Mouse (Mus musculus) CH12.LX (cell line): ENCODE measurements around the gene Snx9. TPM values are rescaled to one million over a fixed set of nuclear protein-coding genes. Genes with fewer than 3 reads are reported as not detected.

Experiments
- DNase-seq: peaks from one replicate; pipeline ENCODE4 v3.0.0-alpha.2; 2013; ENCODE audit errors: extremely low read depth
- H3K27ac ChIP-seq: 2 replicates; pipeline ENCODE4 v1.5.1; 2012; ENCODE audit warnings: low read depth, mild to moderate bottlenecking, control low read depth, moderate library complexity; ENCODE audit not compliant: insufficient read depth
- H3K27me3 ChIP-seq: replicated peaks from 2 replicates; pipeline ENCODE3; 2012; ENCODE audit warnings: inconsistent platforms
- H3K36me3 ChIP-seq, 2 experiments: replicated peaks in 1 of 2; 2 replicates each; pipeline versions ENCODE3 to v1.6.1; 2012; ENCODE audit warnings: inconsistent platforms in 1 of 2, low read length in 1 of 2, mild to moderate bottlenecking in 1 of 2, mixed read lengths in 1 of 2, moderate library complexity in 1 of 2; ENCODE audit not compliant: control insufficient read depth in 1 of 2, insufficient read depth in 1 of 2
- H3K4me1 ChIP-seq, 2 experiments: 2 replicates each; pipeline ENCODE4 v1.6.1; 2012; ENCODE audit warnings: inconsistent platforms in 1 of 2, moderate library complexity in 1 of 2; ENCODE audit not compliant: insufficient read depth in 2 of 2, control insufficient read depth in 1 of 2
- H3K4me2 ChIP-seq: 2 replicates; pipeline ENCODE4 v1.6.1; 2012; ENCODE audit warnings: low read depth, mild to moderate bottlenecking, control low read depth; ENCODE audit not compliant: poor library complexity, insufficient read depth, severe bottlenecking
- H3K4me3 ChIP-seq, 3 experiments: fragments of 150-350 bp in 1 of 3; sonication (generic) in 1 of 3; replicated peaks in 1 of 3; 2 replicates each; pipeline versions ENCODE3 to v1.5.1; 2011 to 2012; ENCODE audit warnings: low read depth in 2 of 3, low read length in 2 of 3, mild to moderate bottlenecking in 2 of 3, moderate library complexity in 2 of 3, control low read depth in 1 of 3, improper control_type of control experiment in 1 of 3, inconsistent platforms in 1 of 3, mixed read lengths in 1 of 3; ENCODE audit not compliant: poor library complexity in 1 of 3
- H3K79me2 ChIP-seq: replicated peaks from 2 replicates; pipeline ENCODE4 v1.6.1; 2012; ENCODE audit warnings: mild to moderate bottlenecking, moderate library complexity; ENCODE audit not compliant: control insufficient read depth, poor library complexity, insufficient read depth, severe bottlenecking; ENCODE audit errors: extremely low read depth
- H3K9ac ChIP-seq: 2 replicates; pipeline ENCODE4 v1.6.1; 2012; ENCODE audit warnings: low read depth, mild to moderate bottlenecking, control low read depth, moderate library complexity; ENCODE audit not compliant: insufficient read depth
- H3K9me3 ChIP-seq: replicated peaks from 2 replicates; pipeline ENCODE3; 2012; ENCODE audit warnings: low read length, inconsistent platforms, mixed read lengths
- CHD1 ChIP-seq: IDR thresholded peaks from 2 replicates; pipeline ENCODE4 v1.6.1; 2012; ENCODE audit warnings: low read depth, low read length, improper control_type of control experiment, inconsistent platforms
- CHD2 ChIP-seq: IDR thresholded peaks from 2 replicates; pipeline ENCODE4 v1.6.1; 2011; ENCODE audit warnings: low read length, improper control_type of control experiment
- CTCF ChIP-seq, 2 experiments: IDR thresholded peaks in 1 of 2; conservative IDR thresholded peaks in 1 of 2; 2 replicates each; pipeline ENCODE4 v1.5.1; 2011 to 2012; ENCODE audit warnings: low read depth in 2 of 2, low read length in 2 of 2, improper control_type of control experiment in 1 of 2, inconsistent platforms in 1 of 2, mild to moderate bottlenecking in 1 of 2, moderate library complexity in 1 of 2
- ELF1 ChIP-seq: IDR thresholded peaks from 2 replicates; pipeline ENCODE4 v1.6.1; 2014; ENCODE audit warnings: low read depth, mild to moderate bottlenecking, inconsistent platforms, low read length, improper control_type of control experiment
- EP300 ChIP-seq: IDR thresholded peaks from 2 replicates; pipeline ENCODE4 v1.6.1; 2011; ENCODE audit warnings: low read length, improper control_type of control experiment
- HCFC1 ChIP-seq: IDR thresholded peaks from 2 replicates; pipeline ENCODE4 v1.6.1; 2012; ENCODE audit warnings: low read depth, mild to moderate bottlenecking, inconsistent platforms, low read length, improper control_type of control experiment
- IRF4 ChIP-seq: IDR thresholded peaks from 2 replicates; pipeline ENCODE4 v1.6.1; 2014; ENCODE audit warnings: low read depth, mild to moderate bottlenecking, inconsistent platforms, low read length, improper control_type of control experiment
- JUND ChIP-seq: conservative IDR thresholded peaks from 2 replicates; pipeline ENCODE4 v1.6.1; 2011; ENCODE audit warnings: low read depth, low read length, improper control_type of control experiment
- KAT2A ChIP-seq: IDR thresholded peaks from 2 replicates; pipeline ENCODE4 v1.6.1; 2012; ENCODE audit warnings: low read length, improper control_type of control experiment, inconsistent platforms; ENCODE audit not compliant: insufficient replicate concordance
- MEF2A ChIP-seq: IDR thresholded peaks from 2 replicates; pipeline ENCODE4 v1.6.1; 2014; ENCODE audit warnings: low read depth, mild to moderate bottlenecking, inconsistent platforms, low read length, improper control_type of control experiment, borderline replicate concordance
- MXI1 ChIP-seq: IDR thresholded peaks from 2 replicates; pipeline ENCODE4 v1.6.1; 2011; ENCODE audit warnings: mild to moderate bottlenecking, low read depth, low read length, improper control_type of control experiment
- MYC ChIP-seq: IDR thresholded peaks from 2 replicates; pipeline ENCODE4 v1.6.1; 2011; ENCODE audit warnings: low read depth, mild to moderate bottlenecking, improper control_type of control experiment, low read length
- NRF1 ChIP-seq: IDR thresholded peaks from 2 replicates; pipeline ENCODE4 v1.6.1; 2014; ENCODE audit warnings: low read depth, mild to moderate bottlenecking, inconsistent platforms, low read length, improper control_type of control experiment, moderate library complexity
- PAX5 ChIP-seq: IDR thresholded peaks from 2 replicates; pipeline ENCODE4 v1.6.1; 2012; ENCODE audit warnings: low read length, inconsistent platforms, mixed read lengths
- POLR2A ChIP-seq: IDR thresholded peaks from 2 replicates; pipeline ENCODE4 v1.6.1; 2011; ENCODE audit warnings: low read depth, mild to moderate bottlenecking, improper control_type of control experiment, low read length
- POLR2AphosphoS2 ChIP-seq: IDR thresholded peaks from 2 replicates; pipeline ENCODE4 v1.6.1; 2011; ENCODE audit warnings: low read depth, low read length, improper control_type of control experiment
- RCOR1 ChIP-seq: conservative IDR thresholded peaks from 2 replicates; pipeline ENCODE4 v1.6.1; 2012; ENCODE audit warnings: low read depth, mild to moderate bottlenecking, inconsistent platforms, low read length, improper control_type of control experiment
- SMC3 ChIP-seq: IDR thresholded peaks from 2 replicates; pipeline ENCODE4 v1.6.1; 2011; ENCODE audit warnings: low read depth, low read length, improper control_type of control experiment
- ZC3H11A ChIP-seq: IDR thresholded peaks from 2 replicates; pipeline ENCODE4 v1.6.1; 2012; ENCODE audit warnings: low read depth, mild to moderate bottlenecking, inconsistent platforms, low read length, improper control_type of control experiment
- ZNF384 ChIP-seq: IDR thresholded peaks from 2 replicates; pipeline ENCODE4 v1.6.1; 2012; ENCODE audit warnings: low read depth, low read length, improper control_type of control experiment, inconsistent platforms
- dilution Hi-C: fragments of 300-500 bp; cut with MboI; formaldehyde crosslinking; loops from 2 replicates; pipeline ENCODE4 v1.14.3; 2020; ENCODE audit warnings: low sequenced_read_pairs; ENCODE audit not compliant: extremely low pct_unique_long_range_greater_than_20kb, extremely low pct_ligation_motif_present
- in situ Hi-C: fragments of 300-500 bp; cut with MboI; formaldehyde crosslinking; loops from 3 replicates; pipeline ENCODE4 v1.14.3; 2019; ENCODE audit warnings: low sequenced_read_pairs, low pct_ligation_motif_present, low pct_unique_long_range_greater_than_20kb, mixed read lengths
- polyA plus RNA-seq: library from polyadenylated mRNA; unstranded; fragments of >175 nt; gene quantifications from 2 replicates; pipeline ENCODE4 v1.2.1, GENCODE M21; 2012; ENCODE audit warnings: low read depth; ENCODE audit not compliant: insufficient read length
- total RNA-seq, 2 experiments: library from RNA; depleted of rRNA; stranded (reverse); fragments of 300-350 nt in 1 of 2; fragments of >200 nt in 1 of 2; gene quantifications; 2 replicates each; pipeline ENCODE4 v1.2.3; 2012 to 2014

Gene Snx9
- total and polyA plus RNA-seq, 3 experiments: 16.3 to 26.3 (median 17.1) TPM

GRCm38 (mm10) chr17:5878878-5879277 is 37.7 kb downstream of the Snx9 start:
- dilution Hi-C loops: no loop called here
- Histone ChIP-seq H3K36me3 (peaks cover 0 to 12% of the 10 kb centered on the region in 2 experiments), H3K4me3 (no peak overlapping the region), H3K9ac (no peak overlapping the region), H3K27me3 (no peaks in the 10 kb centered on the region), H3K4me2 (no peak overlapping the region), H3K79me2 (no peaks in the 10 kb centered on the region), H3K4me1 (no peaks in the 10 kb centered on the region), H3K9me3 (no peaks in the 10 kb centered on the region), H3K27ac (no peak overlapping the region)
- in situ Hi-C loops: no loop called here
- TF ChIP-seq KAT2A (no peak), CHD2 (no peak), MXI1 (no peak), CHD1 (no peak), CTCF (conservative IDR thresholded peaks at IDR 0.05 in 1 of 2, IDR thresholded peaks at IDR 0.05 in 1 of 2; ENCODE audit: low read depth in 2 of 2, low read length in 2 of 2) (no peak)
- no peak for DNase-seq

GRCm38 (mm10) chr17:5885474-5885873 is 44.3 kb downstream of the Snx9 start:
- Histone ChIP-seq H3K36me3 (peaks cover 2 to 33% of the 10 kb centered on the region in 2 experiments), H3K9me3 (no peaks in the 10 kb centered on the region), H3K79me2 (no peaks in the 10 kb centered on the region), H3K4me3 (no peak overlapping the region), H3K9ac (no peak overlapping the region), H3K27ac (no peak overlapping the region), H3K27me3 (no peaks in the 10 kb centered on the region), H3K4me1 (peaks cover 0 to 23% of the 10 kb centered on the region in 2 experiments; a peak in 2 of 4 replicates), H3K4me2 (no peak overlapping the region)
- dilution Hi-C loops (no loop called here), in situ Hi-C loops (no loop called here)
- no peak for TF ChIP-seq POLR2AphosphoS2
- no peak for TF ChIP-seq CTCF (conservative IDR thresholded peaks at IDR 0.05 in 1 of 2, IDR thresholded peaks at IDR 0.05 in 1 of 2; ENCODE audit: low read depth in 2 of 2, low read length in 2 of 2)
- TF ChIP-seq SMC3: no peak
- no peak for TF ChIP-seq ZC3H11A
- TF ChIP-seq EP300: no peak
- TF ChIP-seq MEF2A: no peak
- no peak for TF ChIP-seq POLR2A
- no peak for TF ChIP-seq CHD2
- no peak for TF ChIP-seq HCFC1
- no peak for TF ChIP-seq RCOR1
- TF ChIP-seq ZNF384: no peak
- TF ChIP-seq JUND: no peak
- TF ChIP-seq IRF4: no peak
- TF ChIP-seq KAT2A: no peak
- no peak for TF ChIP-seq ELF1
- TF ChIP-seq NRF1: no peak
- no peak for TF ChIP-seq PAX5
- TF ChIP-seq MYC: no peak
- no peak for DNase-seq
